Mouse (Mus musculus) layer of hippocampus, postnatal 10 days (tissue): ENCODE measurements around the gene Jmjd1c. TPM values are rescaled to one million over a fixed set of nuclear protein-coding genes. Genes with fewer than 3 reads are reported as not detected.

Source experiments
- DNase-seq, 2 experiments: peaks; one replicate each; pipeline ENCODE4 v3.0.0; 2021; ENCODE audit warnings: low spot score in 2 of 2
- total RNA-seq, 2 experiments: library from RNA; stranded (reverse); gene quantifications; 2 replicates each; pipeline ENCODE4 v1.2.3; 2021

Gene Jmjd1c
- total RNA-seq, 2 experiments from 2014 or later, result 99.4 to 116 TPM

GRCm38 (mm10) chr10:67126859-67127758 lies 31.2 kb downstream of the Jmjd1c start:
- DNase-seq, result peak; percentile 57 to 73

- DNase-seq, result no peak
Measured at GRCm38 (mm10) chr10:67129531-67129930, 33.6 kb downstream of the Jmjd1c start.

GRCm38 (mm10) chr10:67131709-67132108 lies 35.8 kb downstream of the Jmjd1c start:
- DNase-seq, result no peak

GRCm38 (mm10) chr10:67134322-67134721 lies 38.4 kb downstream of the Jmjd1c start:
- DNase-seq, result no peak

- DNase-seq, result no peak
Measured at GRCm38 (mm10) chr10:67137437-67137836, 41.5 kb downstream of the Jmjd1c start.

GRCm38 (mm10) chr10:67143661-67144060 lies 47.7 kb downstream of the Jmjd1c start:
- no peak for DNase-seq

GRCm38 (mm10) chr10:67144269-67144668 lies 48.3 kb downstream of the Jmjd1c start:
- DNase-seq, result no peak

GRCm38 (mm10) chr10:67145623-67146022 lies 49.7 kb downstream of the Jmjd1c start:
- no peak for DNase-seq

GRCm38 (mm10) chr10:67151766-67152165 lies 55.8 kb downstream of the Jmjd1c start:
- DNase-seq, result no peak

GRCm38 (mm10) chr10:67154647-67155046 lies 58.7 kb downstream of the Jmjd1c start:
- DNase-seq, result no peak

GRCm38 (mm10) chr10:67174049-67174448 lies 78.1 kb downstream of the Jmjd1c start:
- no peak for DNase-seq

- DNase-seq, result no peak
Measured at GRCm38 (mm10) chr10:67176031-67176430, 80.1 kb downstream of the Jmjd1c start.

- no peak for DNase-seq
Measured at GRCm38 (mm10) chr10:67176932-67177331, 81.0 kb downstream of the Jmjd1c start.

GRCm38 (mm10) chr10:67177410-67177809 lies 81.5 kb downstream of the Jmjd1c start:
- DNase-seq, result no peak

- no peak for DNase-seq
Measured at GRCm38 (mm10) chr10:67180021-67180420, 84.1 kb downstream of the Jmjd1c start.

- no peak for DNase-seq
Measured at GRCm38 (mm10) chr10:67180799-67181198, 84.9 kb downstream of the Jmjd1c start.

- no peak for DNase-seq
Measured at GRCm38 (mm10) chr10:67182651-67183050, 86.7 kb downstream of the Jmjd1c start.

- DNase-seq, result no peak
Measured at GRCm38 (mm10) chr10:67183086-67183485, 87.2 kb downstream of the Jmjd1c start.

- DNase-seq, result no peak
Measured at GRCm38 (mm10) chr10:67184441-67185070, 88.6 kb downstream of the Jmjd1c start.

GRCm38 (mm10) chr10:67185491-67186081 lies 89.7 kb downstream of the Jmjd1c start:
- peak; percentile 70 to 74 for DNase-seq

- no peak for DNase-seq
Measured at GRCm38 (mm10) chr10:67186489-67186888, 90.6 kb downstream of the Jmjd1c start.

GRCm38 (mm10) chr10:67187001-67187453 lies 91.1 kb downstream of the Jmjd1c start:
- DNase-seq, result no peak
